Mouse (Mus musculus) G1E (cell line): ENCODE data around the gene Slc44a4.

Experiments
- CTCF ChIP-seq: IDR thresholded peaks from 2 replicates; pipeline ENCODE4 v1.5.1; 2012; ENCODE audit warnings: low read depth, low read length, inconsistent platforms, mixed read lengths
- GATA1 ChIP-seq: IDR thresholded peaks from 2 replicates; pipeline ENCODE4 v1.6.1; 2012; ENCODE audit warnings: borderline replicate concordance, low read length, inconsistent platforms, mixed read lengths

GRCm38 (mm10) chr17:34884704-34885103, 29.6 kb upstream of the Slc44a4 start:
- TF ChIP-seq CTCF (no peak), GATA1 (no peak)
